Mouse (Mus musculus) liver, embryonic 11.5 days (tissue): ENCODE data around the gene Lca5l. TPM values are rescaled to one million over a fixed set of nuclear protein-coding genes. Genes with fewer than 3 reads are reported as not detected.
A peak's percentile ranks its signal among the peaks of the same experiment; 100 is the strongest.

Experiments used
- ATAC-seq: fragments of 200-750 bp; cut with Nextera tagmentation; replicated peaks from 2 replicates; pipeline ENCODE4 v1.8.0; 2017; ENCODE audit warnings: moderate number of reproducible peaks, mild to moderate bottlenecking, moderate TSS enrichment, moderate library complexity; ENCODE audit not compliant: low FRiP score
- DNase-seq: peaks from one replicate; pipeline ENCODE4 v3.0.0-alpha.2; 2017; ENCODE audit warnings: low spot score
- H3K27ac ChIP-seq: fragments of 300-500 bp; sonication (generic); 2 replicates; pipeline ENCODE4 v1.5.1; 2014; ENCODE audit warnings: mild to moderate bottlenecking, low read depth, low read length, control low read depth
- H3K27me3 ChIP-seq: fragments of 300-500 bp; sonication (generic); replicated peaks from 2 replicates; pipeline ENCODE4 v1.6.1; 2014; ENCODE audit warnings: low read length, mixed read lengths; ENCODE audit not compliant: control insufficient read depth, insufficient read depth
- H3K36me3 ChIP-seq: fragments of 300-500 bp; sonication (generic); 2 replicates; pipeline ENCODE4 v1.6.1; 2014; ENCODE audit warnings: mild to moderate bottlenecking, low read length, moderate library complexity, mixed read lengths; ENCODE audit not compliant: control insufficient read depth, insufficient read depth
- H3K4me1 ChIP-seq: fragments of 300-500 bp; sonication (generic); replicated peaks from 2 replicates; pipeline ENCODE4 v1.6.1; 2014; ENCODE audit warnings: low read length, mixed read lengths; ENCODE audit not compliant: control insufficient read depth, insufficient read depth
- H3K4me2 ChIP-seq: fragments of 300-500 bp; sonication (generic); 2 replicates; pipeline ENCODE4 v1.6.1; 2014; ENCODE audit warnings: mild to moderate bottlenecking, control low read depth, moderate library complexity
- H3K4me3 ChIP-seq: fragments of 300-500 bp; sonication (generic); 2 replicates; pipeline ENCODE4 v1.5.1; 2014; ENCODE audit warnings: low read depth, low read length, control low read depth
- H3K9ac ChIP-seq: fragments of 300-500 bp; sonication (generic); 2 replicates; pipeline ENCODE4 v1.6.1; 2014; ENCODE audit warnings: low read depth, low read length, control low read depth
- H3K9me3 ChIP-seq: fragments of 300-500 bp; sonication (generic); 2 replicates; pipeline ENCODE4 v1.6.1; 2016; ENCODE audit warnings: low read length, inconsistent platforms, mixed read lengths; ENCODE audit not compliant: control insufficient read depth
- WGBS: fragments of 180-500 bp; shearing (Covaris S2); extraction: QIAGEN DNeasy Blood & Tissue Kit; methylation state at CpG from one replicate; pipeline ENCODE4 v1.1.7; 2014; 5-methylcytosine and 5-hydroxymethylcytosine counted together
- polyA plus RNA-seq: library from polyadenylated mRNA; unstranded; fragments of >200 nt; fragmentation: Nextera tagmentation; extraction: Ambion mirVana; gene quantifications from 2 replicates; pipeline ENCODE4 v1.2.1, GENCODE M21; 2014

The Lca5l gene
- 0.32 and 0.38 TPM in 2 replicates for polyA plus RNA-seq

GRCm38 (mm10) chr16:96191531-96192506 lies at the start of gene Lca5l:
TSS of gene Lca5l (minus strand) at chr16:96192271.
- Histone ChIP-seq H3K4me3 (peak within 1 kb of the TSS; percentile 86), H3K36me3 (no peaks in the 10 kb centered on the region), H3K27me3 (peaks cover 8% of the 10 kb centered on the region), H3K9me3 (no peaks in the 10 kb centered on the region), H3K4me2 (peak within 1 kb of the TSS; percentile 98), H3K4me1 (0 out of 2 replicates have a peak, but pooled peaks cover 2% of the 10 kb centered on the region), H3K27ac (no peak within 1 kb of the TSS), H3K9ac (peak within 1 kb of the TSS; percentile 68)
- ATAC-seq (peak; percentile 98), DNase-seq (peak; percentile 99)
- WGBS, result 2% methylated on average over 75 of the region's 77 CpGs

GRCm38 (mm10) chr16:96235366-96235970 lies 43.4 kb upstream of the Lca5l start, which contains the start of gene B3galt5:
TSS of gene B3galt5 (plus strand) at chr16:96235801.
- ATAC-seq, result no peak
- Histone ChIP-seq H3K27ac (no peak within 1 kb of the TSS), H3K9ac (no peak within 1 kb of the TSS), H3K27me3 (no peaks in the 10 kb centered on the region), H3K4me1 (no peaks in the 10 kb centered on the region), H3K4me2 (no peak within 1 kb of the TSS), H3K36me3 (no peaks in the 10 kb centered on the region), H3K4me3 (no peak within 1 kb of the TSS), H3K9me3 (no peaks in the 10 kb centered on the region)
- 83% methylated on average over 17 of the region's 17 CpGs for WGBS
- DNase-seq, result no peak

- no peaks in the 10 kb centered on the region for H3K36me3 ChIP-seq
- no peaks in the 10 kb centered on the region for H3K9me3 ChIP-seq
- no peaks in the 10 kb centered on the region for H3K4me1 ChIP-seq
- DNase-seq, result no peak
- no peak overlapping the region for H3K27ac ChIP-seq
- WGBS, result 82% methylated on average over 8 of the region's 8 CpGs
- H3K27me3 ChIP-seq, result no peaks in the 10 kb centered on the region
- H3K9ac ChIP-seq, result no peak overlapping the region
- H3K4me3 ChIP-seq, result no peak overlapping the region
- no peak for ATAC-seq
- H3K4me2 ChIP-seq, result no peak overlapping the region
These were observed 41.9 kb upstream of the Lca5l start for GRCm38 (mm10) chr16:96233996-96234395.

- H3K36me3 ChIP-seq, result no peaks in the 10 kb centered on the region
- no peaks in the 10 kb centered on the region for H3K9me3 ChIP-seq
- 77% methylated on average over 8 of the region's 8 CpGs for WGBS
- no peak for ATAC-seq
- no peak overlapping the region for H3K4me3 ChIP-seq
- no peak for DNase-seq
- H3K4me1 ChIP-seq, result no peaks in the 10 kb centered on the region
- no peak overlapping the region for H3K9ac ChIP-seq
- no peak overlapping the region for H3K27ac ChIP-seq
- no peaks in the 10 kb centered on the region for H3K27me3 ChIP-seq
- no peak overlapping the region for H3K4me2 ChIP-seq
These were observed 39.9 kb upstream of the Lca5l start for GRCm38 (mm10) chr16:96231974-96232373.

GRCm38 (mm10) chr16:96231251-96231650 lies 39.2 kb upstream of the Lca5l start:
- Histone ChIP-seq H3K27me3 (no peaks in the 10 kb centered on the region), H3K4me2 (no peak overlapping the region), H3K9me3 (no peaks in the 10 kb centered on the region), H3K9ac (no peak overlapping the region), H3K36me3 (no peaks in the 10 kb centered on the region), H3K4me1 (no peaks in the 10 kb centered on the region), H3K27ac (no peak overlapping the region), H3K4me3 (no peak overlapping the region)
- ATAC-seq (no peak), DNase-seq (no peak)
- WGBS, result 84% methylated on average over 4 of the region's 4 CpGs

GRCm38 (mm10) chr16:96230411-96230810 lies 38.3 kb upstream of the Lca5l start:
- H3K4me1 ChIP-seq, result no peaks in the 10 kb centered on the region
- H3K36me3 ChIP-seq, result no peaks in the 10 kb centered on the region
- H3K4me2 ChIP-seq, result no peak overlapping the region
- DNase-seq, result peak; percentile 58
- no peaks in the 10 kb centered on the region for H3K9me3 ChIP-seq
- H3K27ac ChIP-seq, result no peak overlapping the region
- H3K4me3 ChIP-seq, result no peak overlapping the region
- no peaks in the 10 kb centered on the region for H3K27me3 ChIP-seq
- peak; percentile 57; the same call in 1 of the 2 replicates for ATAC-seq
- 32% methylated on average over 11 of the region's 11 CpGs for WGBS
- H3K9ac ChIP-seq, result no peak overlapping the region

GRCm38 (mm10) chr16:96229044-96229555 lies 37.0 kb upstream of the Lca5l start:
- H3K4me3 ChIP-seq, result no peak overlapping the region
- no peaks in the 10 kb centered on the region for H3K27me3 ChIP-seq
- DNase-seq (no peak), ATAC-seq (no peak)
- H3K4me2 ChIP-seq, result no peak overlapping the region
- H3K4me1 ChIP-seq, result no peaks in the 10 kb centered on the region
- H3K9me3 ChIP-seq, result no peaks in the 10 kb centered on the region
- no peak overlapping the region for H3K9ac ChIP-seq
- 69% methylated on average over 8 of the region's 8 CpGs for WGBS
- no peak overlapping the region for H3K27ac ChIP-seq
- H3K36me3 ChIP-seq, result no peaks in the 10 kb centered on the region

GRCm38 (mm10) chr16:96228438-96228837 lies 36.4 kb upstream of the Lca5l start:
- Histone ChIP-seq H3K27me3 (no peaks in the 10 kb centered on the region), H3K9ac (no peak overlapping the region), H3K4me2 (no peak overlapping the region), H3K27ac (no peak overlapping the region), H3K36me3 (no peaks in the 10 kb centered on the region), H3K9me3 (no peaks in the 10 kb centered on the region), H3K4me3 (no peak overlapping the region), H3K4me1 (no peaks in the 10 kb centered on the region)
- DNase-seq, result no peak
- no peak for ATAC-seq
- WGBS, result 77% methylated on average over 13 of the region's 13 CpGs
